Mouse (Mus musculus) erythroblast, embryonic 14.5 days (primary cell): ENCODE measurements around the gene Isyna1.

ENCODE experiments used
- GATA1 ChIP-seq: IDR thresholded peaks from 2 replicates; pipeline ENCODE4 v1.6.1; 2012; ENCODE audit warnings: low read length, inconsistent platforms, mixed read lengths
- TAL1 ChIP-seq: IDR thresholded peaks from 3 replicates; pipeline ENCODE4 v1.6.1; 2012; ENCODE audit warnings: low read length, inconsistent platforms, mixed read lengths

DNA sequence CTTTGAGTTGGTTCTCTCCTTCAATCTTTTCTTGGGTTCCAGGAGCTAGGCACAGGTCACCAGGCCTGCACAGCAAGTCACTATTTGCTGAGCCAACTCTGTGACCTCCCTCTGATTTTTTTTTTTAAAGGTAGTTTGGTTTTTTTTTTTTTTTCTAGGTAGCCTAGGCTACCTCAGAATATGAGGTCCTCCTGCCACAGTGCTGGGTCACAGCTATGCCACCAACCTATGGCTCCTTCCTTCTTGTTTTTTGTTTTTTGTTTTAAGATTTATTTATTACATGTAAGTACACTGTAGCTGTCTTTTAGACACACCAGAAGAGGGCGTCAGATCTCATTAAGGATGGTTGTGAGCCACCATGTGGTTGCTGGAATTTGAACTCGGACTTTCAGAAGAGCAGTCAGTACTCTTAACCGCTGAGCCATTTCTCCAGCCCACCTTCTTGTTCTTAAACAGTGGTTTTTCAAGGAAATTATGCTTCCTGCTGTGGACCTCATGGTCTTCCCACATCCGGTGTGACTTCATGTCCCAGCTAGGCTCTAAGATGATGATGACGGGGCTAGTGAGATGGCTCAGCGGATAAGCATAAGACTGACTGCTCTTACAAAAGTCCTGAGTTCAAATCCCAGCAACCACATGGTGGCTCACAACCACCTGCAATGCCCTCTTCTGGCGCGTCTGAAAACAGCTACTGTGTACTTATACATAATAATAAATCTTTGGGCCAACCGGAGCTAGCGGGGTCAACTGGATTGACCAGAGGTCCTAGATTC, 44.6 kb upstream of the Isyna1 start:
- TF ChIP-seq GATA1 (no peak), TAL1 (no peak)
